Mouse (Mus musculus) ZHBTc4 (cell line): ENCODE results near the gene Mamstr.

Experiments
- DNase-seq: peaks from one replicate; pipeline ENCODE4 v3.0.0-alpha.2; 2011; ENCODE audit warnings: low read depth, low spot score

Mamstr gene

GRCm38 (mm10) chr7:45639561-45640027 lies at the start of gene Mamstr:
Mamstr (plus strand) TSS chr7:45639977.
- DNase-seq: peak; percentile 76

DNA sequence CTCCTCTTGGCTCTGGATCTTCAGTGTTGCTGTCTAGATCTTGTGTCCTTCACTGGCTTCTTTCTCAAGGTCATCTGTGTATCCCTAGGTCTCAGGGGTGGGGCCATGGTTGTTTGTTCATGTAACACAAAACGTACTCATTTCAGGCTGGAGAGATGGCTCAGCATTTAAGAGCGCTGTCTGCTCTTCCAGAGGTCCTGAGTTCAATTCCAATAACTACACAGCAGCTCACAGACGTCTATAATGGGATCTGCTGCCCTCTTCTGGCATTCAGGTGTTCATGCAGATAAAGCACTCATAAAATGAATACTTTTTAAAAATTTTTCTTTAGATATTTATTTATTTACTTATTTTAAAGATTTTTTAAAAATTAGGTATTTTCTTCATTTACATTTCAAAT lies 48.9 kb upstream of the Mamstr start:
- peak; percentile 52 for DNase-seq

DNA sequence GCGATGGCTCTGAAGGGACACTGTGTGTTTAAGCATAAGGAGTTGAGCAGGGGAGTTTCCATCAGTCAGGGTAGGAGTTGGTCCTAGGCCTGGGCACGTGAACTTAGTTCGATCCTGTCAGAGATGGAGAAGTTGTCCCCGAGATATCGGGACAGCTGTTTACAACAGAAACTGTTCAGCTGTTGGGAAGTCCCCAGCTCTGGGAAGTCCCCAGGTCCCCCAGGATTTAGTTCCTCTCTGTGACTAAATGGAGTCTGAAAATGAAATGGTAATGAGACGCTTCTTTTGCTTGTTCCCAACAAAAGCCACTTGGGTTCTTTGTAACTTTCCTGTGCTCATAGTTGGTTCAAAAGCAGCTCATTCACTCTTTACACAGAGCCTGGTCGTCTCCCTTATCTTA lies 47.9 kb upstream of the Mamstr start:
- DNase-seq: no peak

DNA sequence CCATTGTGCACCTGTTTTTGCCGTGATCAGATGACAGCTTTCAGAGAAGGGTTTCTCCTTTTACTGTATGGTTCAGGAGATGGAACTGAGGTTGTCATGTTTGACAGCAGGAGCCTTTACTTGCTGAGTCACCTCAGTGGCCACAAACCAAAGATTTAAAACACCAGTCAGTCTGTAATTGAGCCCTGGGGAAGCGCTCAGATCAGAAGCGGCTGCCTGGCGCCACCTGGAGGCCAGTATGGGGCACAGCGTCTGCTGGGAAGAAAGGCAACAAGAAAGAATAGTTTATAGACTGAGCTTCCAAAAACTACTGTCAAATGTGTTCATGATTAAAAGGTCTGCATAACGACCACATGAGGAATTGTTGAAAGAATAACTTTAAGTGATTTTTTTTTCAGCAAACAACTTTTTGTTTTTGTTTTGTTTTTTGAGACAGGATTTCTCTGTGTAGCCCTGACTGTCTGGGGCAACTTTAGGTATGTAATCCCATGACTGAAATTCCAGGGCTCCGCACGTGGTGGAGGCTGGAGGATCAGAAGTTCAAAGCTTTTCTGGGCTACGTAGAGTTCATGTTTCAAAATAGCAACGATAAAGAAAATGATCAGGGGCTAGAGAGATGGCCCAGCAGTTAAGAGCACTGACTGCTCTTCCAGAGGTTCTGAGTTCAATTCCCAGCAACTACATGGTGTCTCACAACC lies 46.5 kb upstream of the Mamstr start:
- peak; percentile 89 for DNase-seq

- DNase-seq: peak; percentile 80
These were observed 44.6 kb upstream of the Mamstr start for GRCm38 (mm10) chr7:45595176-45595575.

- DNase-seq: no peak
These were observed 43.7 kb upstream of the Mamstr start for GRCm38 (mm10) chr7:45596107-45596506.

- DNase-seq: no peak
These were observed 42.8 kb upstream of the Mamstr start for GRCm38 (mm10) chr7:45597013-45597412.

DNA sequence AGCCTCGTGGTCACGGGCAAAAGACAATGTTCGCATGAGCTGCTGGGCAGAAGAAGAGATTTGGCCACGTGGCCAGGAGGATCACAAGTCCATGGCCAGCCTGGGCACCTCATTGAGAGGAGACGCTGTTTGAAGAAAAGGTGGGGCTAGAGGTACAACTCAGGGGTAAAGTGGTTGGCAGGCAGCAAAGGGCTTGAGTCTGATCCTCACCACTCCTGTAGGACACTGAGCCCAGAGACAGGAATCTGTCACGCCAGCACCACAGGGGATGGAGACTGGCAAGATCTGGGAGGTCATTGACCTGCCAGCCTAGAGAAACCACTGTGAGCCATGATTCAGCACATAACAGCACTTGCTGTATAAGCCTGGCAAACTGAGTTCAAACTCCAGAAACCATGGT lies 42.2 kb upstream of the Mamstr start:
- DNase-seq: no peak

DNA sequence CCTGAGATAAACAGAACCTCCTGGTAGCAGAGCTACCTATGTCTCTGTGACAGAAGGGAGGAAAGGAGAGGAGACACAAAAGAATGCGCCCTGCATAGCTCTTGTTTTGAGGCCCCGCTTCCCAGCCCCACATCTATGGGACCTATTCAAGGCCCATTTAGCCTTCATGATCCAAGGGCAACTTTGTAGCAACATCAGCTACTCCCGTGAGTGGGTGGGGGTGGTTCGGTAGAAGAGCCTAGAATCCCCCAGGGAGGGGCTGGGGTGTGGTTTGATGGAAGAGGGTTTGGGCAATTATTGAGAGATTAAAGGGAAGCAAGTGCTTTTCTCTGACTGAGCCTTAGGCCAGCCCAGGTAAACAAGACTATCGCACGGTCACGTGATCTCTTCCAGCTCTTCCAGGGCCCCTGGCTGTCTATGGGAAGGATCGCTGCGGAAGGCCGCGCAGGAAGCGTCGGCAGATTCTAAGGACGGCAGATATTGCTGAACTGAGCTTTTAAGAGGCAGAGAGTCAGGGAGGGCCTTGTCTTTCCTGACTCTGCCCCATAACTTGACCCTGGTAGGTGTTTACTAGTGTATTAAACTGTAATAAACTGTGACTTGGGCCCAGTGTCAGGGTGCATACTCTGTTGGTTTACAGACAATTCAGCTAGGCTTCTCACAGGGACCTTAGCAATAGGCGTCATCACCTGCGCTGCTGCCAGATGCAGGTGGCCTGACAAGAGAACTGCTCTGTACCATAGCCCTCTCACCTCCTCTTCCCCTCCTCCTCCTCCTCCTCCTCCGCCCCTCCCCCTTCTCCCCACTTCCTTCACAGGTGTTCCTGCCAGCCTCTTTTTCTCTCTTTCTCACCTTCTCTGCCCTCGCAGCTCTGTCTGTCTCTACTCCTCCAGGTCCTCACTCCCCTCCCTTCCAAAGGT lies 40.6 kb upstream of the Mamstr start:
- DNase-seq: peak; percentile 66

- no peak for DNase-seq
These were observed 34.0 kb upstream of the Mamstr start for GRCm38 (mm10) chr7:45605704-45606289.

DNA sequence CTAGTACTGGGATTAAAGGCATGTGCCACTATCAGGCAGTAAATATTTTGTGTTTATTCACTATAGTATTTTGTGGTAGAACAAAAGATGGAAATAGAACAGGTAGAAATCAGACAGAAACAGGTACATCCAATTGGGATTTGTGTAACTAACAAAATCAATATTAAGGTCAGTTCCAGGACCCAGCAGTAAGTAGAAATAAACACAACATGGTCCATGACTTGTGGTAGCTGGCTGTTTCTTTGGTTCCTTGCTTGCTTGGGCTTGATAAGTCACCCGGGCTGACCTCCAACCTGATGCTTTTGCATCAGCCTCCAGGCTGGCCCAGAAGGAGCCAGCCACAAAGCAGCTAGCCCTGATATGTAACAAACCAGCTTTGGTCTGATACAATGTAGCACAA lies 30.3 kb upstream of the Mamstr start:
- DNase-seq: no peak

GRCm38 (mm10) chr7:45616277-45616676 lies 23.5 kb upstream of the Mamstr start:
- no peak for DNase-seq

GRCm38 (mm10) chr7:45617042-45617695 lies 22.6 kb upstream of the Mamstr start, which contains the start of gene Fut1:
Fut1 (plus strand) TSS chr7:45617289.
- DNase-seq: peak; percentile 29

GRCm38 (mm10) chr7:45618316-45618715 lies 21.5 kb upstream of the Mamstr start:
- no peak for DNase-seq

- DNase-seq: no peak
These were observed 20.2 kb upstream of the Mamstr start for GRCm38 (mm10) chr7:45619592-45619991.

DNA sequence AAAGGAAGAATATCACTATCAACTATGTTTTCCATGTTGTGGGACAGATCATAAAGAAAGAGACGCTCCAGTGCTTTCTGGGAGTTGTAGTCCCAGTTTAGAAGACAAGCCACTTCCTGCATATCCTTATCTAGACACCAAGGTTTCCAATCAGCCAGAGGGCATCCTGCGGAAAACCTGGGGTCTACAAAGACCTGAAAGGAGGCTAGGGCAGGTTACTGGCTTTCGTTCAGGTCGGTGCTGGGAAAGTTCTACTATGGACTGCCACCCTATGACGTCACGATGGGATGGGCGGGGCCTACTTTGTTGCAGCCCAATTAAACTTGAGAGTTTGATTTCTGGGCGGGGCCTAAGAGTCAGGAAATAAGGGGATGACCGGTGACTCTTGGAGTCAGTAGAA lies 18.3 kb upstream of the Mamstr start, which contains the start of gene Izumo1:
Gene Izumo1 (plus strand): TSS at position 369 of the 400 bp plus-strand sequence.
- DNase-seq: peak; percentile 88

DNA sequence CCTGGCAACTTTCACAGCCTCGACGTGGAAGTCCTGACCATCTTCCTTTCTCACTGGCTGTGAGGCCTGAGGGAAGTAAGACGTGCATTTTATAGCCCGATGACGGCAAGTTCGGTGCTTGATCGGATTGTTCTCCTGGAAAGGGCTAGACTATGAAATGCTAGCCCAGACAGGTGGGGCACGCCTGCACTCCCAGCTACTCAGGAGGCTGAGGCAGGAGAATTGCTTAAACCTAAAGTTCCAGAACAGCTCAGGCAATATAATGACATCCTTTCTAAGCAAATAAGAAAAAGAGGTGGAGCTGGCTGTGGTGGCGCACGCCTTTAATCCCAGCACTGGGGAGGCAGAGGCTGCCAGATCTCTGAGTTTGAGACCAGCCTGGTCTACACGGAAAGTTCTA lies 16.3 kb upstream of the Mamstr start:
- no peak for DNase-seq

DNA sequence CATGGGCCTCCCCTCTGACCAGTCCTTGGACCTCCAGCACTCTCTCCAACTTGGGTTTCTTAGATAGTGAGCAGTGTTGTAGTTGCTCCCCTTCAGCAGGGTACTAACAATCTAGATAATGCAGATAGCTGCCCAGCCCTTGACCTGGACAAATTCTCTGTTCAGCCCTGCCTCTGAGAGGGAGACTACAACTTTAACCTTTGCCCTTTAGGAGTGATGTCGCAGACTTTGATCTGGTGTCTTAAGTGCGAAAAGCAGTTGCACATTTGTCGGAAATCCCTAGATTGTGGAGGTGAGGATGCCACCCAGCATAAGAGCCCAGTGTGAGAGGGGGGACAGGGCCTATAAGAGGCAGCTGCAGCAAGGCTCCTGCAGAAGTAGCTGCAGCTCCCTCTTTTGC lies 15.1 kb upstream of the Mamstr start:
- no peak for DNase-seq

DNA sequence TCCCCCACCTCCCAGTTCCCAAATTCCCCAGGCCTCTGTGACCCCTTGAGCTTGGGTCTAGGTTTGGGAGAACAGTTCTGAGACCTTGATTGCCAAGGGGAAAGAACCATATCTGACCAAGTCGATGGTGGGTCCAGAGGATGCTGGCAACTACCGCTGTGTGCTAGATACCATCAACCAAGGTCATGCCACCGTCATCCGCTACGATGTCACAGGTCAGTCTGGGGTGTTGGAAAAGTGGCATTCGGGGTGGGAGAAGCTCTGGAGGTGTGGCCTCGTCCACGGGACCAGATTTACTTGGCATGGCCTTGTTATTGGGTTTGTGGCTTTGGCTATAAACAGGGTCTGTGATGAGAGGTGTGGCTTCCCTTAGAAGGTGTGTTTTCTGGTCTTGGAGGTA lies 14.3 kb upstream of the Mamstr start:
- no peak for DNase-seq

DNA sequence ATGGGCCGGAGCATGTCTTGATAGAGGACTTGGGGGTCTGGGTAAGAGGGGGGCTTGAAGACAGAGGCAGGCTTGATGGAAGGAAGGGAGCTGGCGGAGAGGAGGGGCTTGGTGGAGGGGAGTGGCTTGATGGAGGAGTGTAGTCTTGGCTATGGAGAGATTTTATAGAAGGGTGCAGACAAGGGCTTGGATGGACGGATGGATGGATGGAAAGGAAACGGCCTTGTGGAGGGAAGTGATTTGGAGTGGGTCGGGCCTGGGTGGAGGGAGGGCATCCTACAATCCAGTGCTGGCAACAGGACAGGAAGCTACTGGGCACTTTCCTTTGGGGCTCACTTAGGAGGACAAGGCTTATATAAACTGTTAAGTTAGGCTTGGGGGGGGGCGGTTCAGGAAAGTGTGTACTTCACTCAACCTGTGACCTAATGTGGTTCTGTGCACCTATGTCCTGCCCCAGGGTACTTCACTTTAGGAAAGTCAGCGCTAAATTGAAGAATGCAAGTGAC lies 13.2 kb upstream of the Mamstr start:
- DNase-seq: no peak

DNA sequence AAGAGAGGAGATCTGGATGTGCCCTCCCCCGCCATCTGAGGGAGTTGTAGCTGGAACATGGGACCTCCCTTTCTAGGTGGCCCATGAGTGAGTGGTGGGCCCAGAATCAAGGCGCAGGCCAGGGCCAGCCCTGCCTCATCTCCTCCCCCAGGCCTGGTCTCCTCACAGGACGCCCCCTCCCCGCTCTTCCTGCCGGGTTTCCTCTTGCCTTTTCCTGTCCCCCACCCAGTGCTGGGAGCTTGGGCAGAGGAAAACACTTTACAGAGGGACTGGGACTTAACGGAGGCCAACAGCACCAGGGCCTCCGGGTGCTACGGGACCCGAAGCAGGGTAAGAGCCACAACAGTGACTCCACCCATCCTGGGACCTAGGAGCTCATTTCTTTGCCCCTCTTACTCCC lies 12.5 kb upstream of the Mamstr start, which contains the start of gene Rasip1:
Gene Rasip1 (plus strand): TSS at position 228 of the 400 bp plus-strand sequence.
- no peak for DNase-seq
